Mouse (Mus musculus): ENCODE results near the gene Bfar. TPM values are rescaled to one million over a fixed set of nuclear protein-coding genes. Genes with fewer than 3 reads are reported as not detected.

Gene Bfar
- polyA plus RNA-seq, 1 experiment, result 1.7 TPM

DNA sequence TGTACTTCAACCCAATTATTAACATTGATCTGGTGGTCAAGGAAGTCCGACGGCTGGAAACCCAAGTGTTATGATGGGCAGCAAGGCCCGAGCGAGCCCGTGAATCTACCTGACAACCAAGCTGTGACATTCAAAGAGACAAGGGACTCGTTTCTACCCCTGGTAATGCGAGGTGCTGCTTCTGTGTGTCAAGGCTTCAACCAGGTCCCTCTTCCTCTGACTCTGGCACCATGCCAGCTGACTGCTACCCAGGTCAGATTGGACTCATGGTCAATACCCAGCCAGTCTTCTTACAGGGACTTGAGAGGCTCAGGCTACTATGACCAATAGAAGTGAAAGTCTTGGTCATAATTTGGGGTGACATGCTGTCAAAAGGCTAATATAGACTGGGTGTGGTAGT, 30.5 kb downstream of the Bfar start:
- TF ChIP-seq GATA1 (IDR thresholded peaks at IDR 0.05; ENCODE audit: low read length), result no peak

- no peak for TF ChIP-seq GATA1 (IDR thresholded peaks at IDR 0.05; ENCODE audit: low read length)
These were observed 33.0 kb downstream of the Bfar start for GRCm38 (mm10) chr16:13704676-13705075.

GRCm38 (mm10) chr16:13714910-13715309, 43.3 kb downstream of the Bfar start:
- TF ChIP-seq GATA1 (IDR thresholded peaks at IDR 0.05; ENCODE audit: low read length), result no peak

GRCm38 (mm10) chr16:13716821-13717553, 45.3 kb downstream of the Bfar start:
- TF ChIP-seq GATA1 (IDR thresholded peaks at IDR 0.05; ENCODE audit: low read length), result no peak

DNA sequence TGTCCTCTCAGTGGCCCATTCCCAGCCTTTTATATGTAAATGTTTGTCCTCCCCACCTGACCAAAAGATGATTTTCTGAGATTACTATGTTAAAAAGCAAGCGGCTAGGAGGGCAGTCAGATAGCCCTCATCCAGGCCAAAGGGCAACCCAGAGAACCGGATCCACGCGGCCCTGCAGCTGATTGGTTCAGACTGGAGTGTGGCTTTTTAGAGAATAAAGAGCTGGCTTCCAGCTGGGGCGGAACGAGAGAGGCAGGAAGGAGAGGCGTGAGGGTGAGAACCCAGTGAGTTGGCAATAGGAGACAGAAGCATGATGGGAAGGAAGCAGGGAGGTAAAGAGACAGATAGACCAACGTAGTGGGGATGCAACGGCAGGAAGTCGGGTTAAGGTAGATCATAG, 51.3 kb downstream of the Bfar start:
- TF ChIP-seq GATA1 (IDR thresholded peaks at IDR 0.05; ENCODE audit: low read length), result no peak

- TF ChIP-seq GATA1 (IDR thresholded peaks at IDR 0.05; ENCODE audit: low read length), result no peak
These were observed 56.2 kb downstream of the Bfar start for GRCm38 (mm10) chr16:13727811-13728335.

GRCm38 (mm10) chr16:13729428-13729827, 57.8 kb downstream of the Bfar start:
- TF ChIP-seq GATA1 (IDR thresholded peaks at IDR 0.05; ENCODE audit: low read length), result no peak

GRCm38 (mm10) chr16:13730285-13731255, 58.9 kb downstream of the Bfar start, which contains the start of gene Pla2g10:
Gene Pla2g10 (minus strand): TSS chr16:13730983.
- TF ChIP-seq GATA1 (IDR thresholded peaks at IDR 0.05; ENCODE audit: low read length), result no peak

DNA sequence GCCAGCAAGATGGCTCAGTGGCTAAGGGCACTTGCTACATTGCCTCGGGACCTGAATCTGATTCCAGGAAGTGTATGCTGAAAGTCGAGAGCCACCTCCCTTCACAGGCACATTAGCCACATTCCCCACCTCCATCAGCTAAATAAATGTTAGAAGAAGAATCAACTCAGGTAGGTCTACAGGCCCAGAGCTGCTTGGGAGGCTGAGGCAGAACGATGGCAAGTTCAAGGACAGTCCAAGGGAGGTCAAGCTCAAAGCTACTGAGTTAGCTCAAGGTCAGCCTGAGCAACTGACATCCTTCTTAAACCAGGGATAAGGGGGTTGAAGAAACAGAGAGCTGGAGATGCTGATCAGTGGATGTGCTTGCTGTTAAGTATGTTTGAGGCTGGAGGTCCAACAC, 61.1 kb downstream of the Bfar start:
- no peak for TF ChIP-seq GATA1 (IDR thresholded peaks at IDR 0.05; ENCODE audit: low read length)

DNA sequence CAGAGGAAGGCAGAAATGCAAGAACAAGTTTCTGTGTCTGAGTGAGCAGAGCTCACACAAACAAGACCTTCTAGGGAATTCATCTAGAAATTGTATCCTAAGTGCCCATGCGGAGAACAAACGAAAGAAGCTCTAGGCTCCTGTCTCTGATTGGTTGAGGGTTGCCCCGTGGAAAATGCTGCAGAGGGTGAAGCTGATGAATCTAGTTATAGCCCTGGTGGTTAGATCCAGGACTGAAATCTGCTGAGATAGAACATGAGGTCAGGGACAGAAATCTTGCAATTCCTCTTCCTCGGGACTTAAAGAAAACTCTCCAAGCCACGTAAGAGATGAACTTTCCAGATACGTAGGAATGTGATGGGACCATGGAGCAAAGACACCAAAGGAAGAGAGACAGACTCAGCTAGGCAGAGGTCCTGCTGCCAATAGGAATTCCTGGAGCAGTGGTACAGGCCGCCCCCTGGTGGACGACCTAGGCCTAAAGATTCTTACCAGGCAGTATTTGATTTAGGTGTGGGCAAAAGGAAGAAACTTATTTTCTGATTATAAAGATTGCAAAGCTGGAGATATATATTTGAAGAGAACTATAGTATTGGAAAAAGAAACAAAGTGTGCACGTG, 62.0 kb downstream of the Bfar start:
- no peak for TF ChIP-seq GATA1 (IDR thresholded peaks at IDR 0.05; ENCODE audit: low read length)

GRCm38 (mm10) chr16:13735977-13736376, 64.3 kb downstream of the Bfar start:
- no peak for TF ChIP-seq GATA1 (IDR thresholded peaks at IDR 0.05; ENCODE audit: low read length)

DNA sequence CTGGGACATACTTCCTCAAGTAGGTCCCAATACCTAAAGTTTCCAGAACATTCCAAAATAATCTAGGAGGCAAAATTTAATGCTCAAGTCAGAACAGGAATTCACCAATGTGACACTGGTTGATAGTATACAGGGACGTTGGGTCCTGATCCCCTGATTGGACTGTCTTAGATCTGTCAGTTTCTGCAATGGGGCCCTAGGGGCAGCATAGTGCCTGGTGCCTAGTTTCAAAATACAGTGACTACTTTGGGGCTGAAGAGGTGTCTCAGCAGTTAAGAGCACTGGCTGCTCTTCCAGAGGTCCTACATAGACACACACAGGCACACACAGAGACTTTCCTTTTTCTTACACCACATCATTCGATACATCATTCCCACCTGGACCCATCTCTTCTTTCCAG, 69.2 kb downstream of the Bfar start:
- no peak for TF ChIP-seq GATA1 (IDR thresholded peaks at IDR 0.05; ENCODE audit: low read length)

GRCm38 (mm10) chr16:13747708-13748107, 76.0 kb downstream of the Bfar start:
- TF ChIP-seq GATA1 (IDR thresholded peaks at IDR 0.05; ENCODE audit: low read length), result no peak

DNA sequence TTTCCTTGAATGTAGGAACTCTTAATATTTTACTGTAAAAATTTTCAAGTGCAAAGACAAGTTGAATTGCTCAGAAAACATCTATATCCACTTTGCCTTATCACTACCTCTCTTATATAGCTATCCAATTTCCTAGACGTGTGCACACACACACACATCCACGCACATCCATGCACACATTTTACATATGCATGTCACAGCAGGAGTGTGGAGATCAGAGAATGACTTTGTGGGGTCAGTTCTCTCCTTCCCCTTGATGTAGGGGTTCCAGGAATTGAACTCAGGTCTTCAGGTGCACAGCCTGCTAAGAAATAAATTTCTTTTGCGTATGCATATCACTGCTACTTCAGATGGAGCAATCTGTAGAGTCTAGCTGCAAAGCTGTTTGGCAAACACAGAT, 76.5 kb downstream of the Bfar start:
- no peak for TF ChIP-seq GATA1 (IDR thresholded peaks at IDR 0.05; ENCODE audit: low read length)

DNA sequence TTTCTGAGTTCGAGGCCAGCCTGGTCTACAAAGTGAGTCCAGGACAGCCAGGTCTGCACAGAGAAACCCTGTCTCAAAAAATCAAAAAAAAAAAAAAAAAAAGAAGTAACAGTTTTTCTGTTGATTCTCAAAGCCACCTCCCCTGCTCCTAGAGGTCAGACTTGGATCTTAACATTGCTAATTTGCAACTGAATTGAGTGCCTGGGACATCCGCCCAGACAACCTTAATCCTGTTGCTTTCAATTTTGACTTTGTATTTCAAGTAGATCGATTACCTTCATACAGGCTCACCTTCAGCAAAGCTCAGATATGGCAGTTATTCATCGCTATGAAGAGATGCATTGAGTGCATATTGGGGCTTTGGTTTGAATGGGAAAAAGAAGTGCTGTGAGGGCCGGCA, 77.6 kb downstream of the Bfar start:
- TF ChIP-seq GATA1 (IDR thresholded peaks at IDR 0.05; ENCODE audit: low read length), result no peak

GRCm38 (mm10) chr16:13749981-13750380, 78.3 kb downstream of the Bfar start:
- TF ChIP-seq GATA1 (IDR thresholded peaks at IDR 0.05; ENCODE audit: low read length), result no peak
